In the genomic region with DNA sequence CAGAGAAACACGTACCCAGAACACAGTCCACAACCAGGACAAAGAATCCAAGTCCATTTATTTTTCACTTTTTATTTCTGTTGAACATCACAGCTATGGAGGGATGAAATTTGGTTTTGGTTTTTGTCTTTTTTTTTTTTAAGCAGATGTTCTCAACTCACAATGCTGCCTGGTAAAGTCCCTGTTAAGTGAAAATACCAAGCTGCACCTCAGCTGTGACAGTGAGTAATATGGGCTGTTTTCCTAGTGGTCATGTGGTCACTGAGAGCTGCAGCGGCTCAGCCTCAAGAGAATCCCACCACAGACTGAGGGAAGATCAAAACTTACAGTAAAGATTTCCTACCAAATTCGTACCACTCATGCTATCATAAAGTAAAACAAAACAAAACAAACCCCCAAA, we compare ENCODE assay signal across 19 mouse cellular contexts. TPM values are rescaled to one million over a fixed set of nuclear protein-coding genes. Genes with fewer than 3 reads are reported as not detected.
DNase-seq lines count a peak whose midpoint lies in the region; ATAC-seq and TF ChIP-seq lines count a peak whose summit lies in the region.
"Had no signal": no experiment of that assay in that cellular context is flagged by ENCODE, and none has a peak within 500 bp of the region (broad histone marks: within the 10 kb centered on the region; RNA-seq: fewer than 3 reads in every experiment).

No protein-coding gene starts in this region.

- no peak for TF ChIP-seq RAD21 in CH12.LX (IDR thresholded peaks at IDR 0.05; ENCODE audit: low read depth, low read length)

- in situ Hi-C loops in CH12.LX (cut with MboI; ENCODE audit: low pct_ligation_motif_present, low pct_unique_long_range_greater_than_20kb, low sequenced_read_pairs) (no loop called here), Patski (cut with MboI; ENCODE audit: low pct_unique_long_range_greater_than_20kb) (no loop called here)

- 84% methylated on average over 3 of the region's 3 CpGs for WGBS in liver, embryonic 12.5 days (ENCODE audit: insufficient replicate concordance)

- no peaks in the 10 kb centered on the region for H3K79me2 ChIP-seq in CH12.LX (replicated peaks; ENCODE audit: control insufficient read depth, extremely low read depth, insufficient read depth, poor library complexity, severe bottlenecking)

- H3K27me3 ChIP-seq in CH12.LX (replicated peaks): no peaks in the 10 kb centered on the region
- no peaks in the 10 kb centered on the region for H3K27me3 ChIP-seq in Patski
- no peaks in the 10 kb centered on the region for H3K27me3 ChIP-seq in liver, embryonic 12.5 days (replicated peaks)

- H3K4me1 ChIP-seq in CH12.LX (ENCODE audit: control insufficient read depth in 1 of 2, insufficient read depth in 2 of 2): peaks cover 9 to 33% of the 10 kb centered on the region in 2 experiments
- no peaks in the 10 kb centered on the region for H3K4me1 ChIP-seq in liver, embryonic 12.5 days

- no peaks in the 10 kb centered on the region for H3K9me3 ChIP-seq in CH12.LX (replicated peaks; ENCODE audit: low read length)
- H3K9me3 ChIP-seq in liver, embryonic 12.5 days (replicated peaks): no peaks in the 10 kb centered on the region
- H3K9me3 ChIP-seq: G1E had no signal

- TF ChIP-seq POLR2A in CH12.LX (IDR thresholded peaks at IDR 0.05; ENCODE audit: low read depth, low read length): no peak

- no peak overlapping the region for H3K4me3 ChIP-seq in CH12.LX (replicated peaks in 1 of 3; ENCODE audit: low read depth in 2 of 3, low read length in 2 of 3, poor library complexity in 1 of 3)
- no peak overlapping the region for H3K4me3 ChIP-seq in liver, embryonic 12.5 days

- dilution Hi-C loops in CH12.LX (cut with MboI; ENCODE audit: extremely low pct_ligation_motif_present, extremely low pct_unique_long_range_greater_than_20kb, low sequenced_read_pairs): no loop called here

- TF ChIP-seq CTCF in CH12.LX (conservative IDR thresholded peaks at IDR 0.05 in 1 of 2, IDR thresholded peaks at IDR 0.05 in 1 of 2; ENCODE audit: low read depth in 2 of 2, low read length in 2 of 2): no peak
- TF ChIP-seq CTCF in Patski (IDR thresholded peaks at IDR 0.05): no peak

- H3K36me3 ChIP-seq in CH12.LX (replicated peaks in 1 of 2; ENCODE audit: control insufficient read depth in 1 of 2, insufficient read depth in 1 of 2, low read length in 1 of 2): peaks cover 52 to 88% of the 10 kb centered on the region in 2 experiments
- peaks cover 100% of the 10 kb centered on the region for H3K36me3 ChIP-seq in liver, embryonic 12.5 days

- POLR2A ChIA-PET in Patski (lab: Charles Lee): no interaction called here

- TF ChIP-seq EP300 in CH12.LX (IDR thresholded peaks at IDR 0.05; ENCODE audit: low read length): peak; percentile 83

- no peak overlapping the region for H3K4me2 ChIP-seq in CH12.LX (ENCODE audit: insufficient read depth, low read depth, poor library complexity, severe bottlenecking)
- H3K4me2 ChIP-seq in liver, embryonic 12.5 days: no peak overlapping the region

- peak overlapping the region; percentile 33; the same call in 1 of the 2 replicates for H3K27ac ChIP-seq in CH12.LX (ENCODE audit: insufficient read depth, low read depth)
- H3K27ac ChIP-seq in liver, embryonic 12.5 days: no peak overlapping the region

- H3K9ac ChIP-seq in CH12.LX (ENCODE audit: insufficient read depth, low read depth): peak overlapping the region; percentile 8; the same call in 1 of the 2 replicates
- no peak overlapping the region for H3K9ac ChIP-seq in liver, embryonic 12.5 days

- CTCF ChIA-PET in Patski (lab: Charles Lee): interaction anchor here (1.1 kb wide), 1 partner anchor 14 kb away, joined by 4 read pairs; no protein-coding TSS in a partner anchor

- ATAC-seq in Patski: no peak
- ATAC-seq in liver, embryonic 12.5 days: no peak
- ATAC-seq: activated CD4-positive, CD25-positive, alpha-beta regulatory T cell, adult 4 months; CD4-positive, CD25-positive, alpha-beta regulatory T cell, adult 4 months had no signal

- peak; percentile 70 for DNase-seq in CH12.LX (ENCODE audit: extremely low read depth)
- DNase-seq in Patski (ENCODE audit: low read depth, low spot score): peak; percentile 38
- no peak for DNase-seq in adrenal gland, postnatal 14 days
- DNase-seq: adrenal gland, adult 2 months; adrenal gland, adult 8-10 months; adrenal gland, postnatal 10 days; adrenal gland, postnatal 25 days; adrenal gland, postnatal 36 days; B cell, adult 2 months; cerebellum, adult 11 months; cerebellum, adult 11-12 months; cerebellum, adult 18-20 months; cerebellum, adult 2 months; cerebellum, adult 8-10 months; cerebellum, adult 9-10 months had no signal

TF ChIP-seq in CH12.LX, 34 proteins besides CTCF, POLR2A, EP300 and RAD21:
- TF ChIP-seq SMC3 (IDR thresholded peaks at IDR 0.05; ENCODE audit: low read depth, low read length) (no peak), MXI1 (IDR thresholded peaks at IDR 0.05; ENCODE audit: low read depth, low read length) (no peak), NRF1 (IDR thresholded peaks at IDR 0.05; ENCODE audit: low read depth, low read length) (no peak), ZNF384 (IDR thresholded peaks at IDR 0.05; ENCODE audit: low read depth, low read length) (peak; percentile 92), ETS1 (conservative IDR thresholded peaks at IDR 0.05; ENCODE audit: low read depth, low read length) (peak; percentile 93), PAX5 (IDR thresholded peaks at IDR 0.05; ENCODE audit: low read length) (no peak), NELFE (IDR thresholded peaks at IDR 0.05; ENCODE audit: low read depth, low read length) (no peak), MAX (IDR thresholded peaks at IDR 0.05; ENCODE audit: low read length) (no peak), ELF1 (IDR thresholded peaks at IDR 0.05; ENCODE audit: low read depth, low read length) (no peak), JUN (IDR thresholded peaks at IDR 0.05; ENCODE audit: insufficient read depth, low read depth, low read length) (no peak), USF2 (conservative IDR thresholded peaks at IDR 0.05; ENCODE audit: low read depth, low read length) (0 out of 2 replicates have a peak, but pooled peaks have one; percentile 30), JUND (conservative IDR thresholded peaks at IDR 0.05; ENCODE audit: low read depth, low read length) (no peak), GABPA (IDR thresholded peaks at IDR 0.05; ENCODE audit: insufficient replicate concordance, low read depth, low read length) (no peak), TCF12 (IDR thresholded peaks at IDR 0.05; ENCODE audit: low read depth, low read length) (peak; percentile 79; the same call in 1 of the 2 replicates), USF1 (IDR thresholded peaks at IDR 0.05; ENCODE audit: low read depth, low read length) (peak; percentile 64), HCFC1 (IDR thresholded peaks at IDR 0.05; ENCODE audit: low read depth, low read length) (no peak), BHLHE40 (IDR thresholded peaks at IDR 0.05; ENCODE audit: low read depth, low read length) (peak; percentile 68), MEF2A (IDR thresholded peaks at IDR 0.05; ENCODE audit: borderline replicate concordance, low read depth, low read length) (peak; percentile 47; the same call in 1 of the 2 replicates), ZC3H11A (IDR thresholded peaks at IDR 0.05; ENCODE audit: low read depth, low read length) (no peak), MYC (IDR thresholded peaks at IDR 0.05; ENCODE audit: low read depth, low read length) (no peak), MAFK (IDR thresholded peaks at IDR 0.05; ENCODE audit: insufficient replicate concordance, low read length) (no peak), CHD2 (IDR thresholded peaks at IDR 0.05; ENCODE audit: low read length) (no peak), ZMIZ1 (IDR thresholded peaks at IDR 0.05; ENCODE audit: low read depth, low read length) (no peak), SIN3A (IDR thresholded peaks at IDR 0.05; ENCODE audit: low read length) (peak; percentile 72; the same call in 1 of the 2 replicates), IRF4 (IDR thresholded peaks at IDR 0.05; ENCODE audit: low read depth, low read length) (peak; percentile 83), TBP (conservative IDR thresholded peaks at IDR 0.05; ENCODE audit: low read depth, low read length) (no peak), POLR2AphosphoS2 (IDR thresholded peaks at IDR 0.05; ENCODE audit: low read depth, low read length) (no peak), ZKSCAN1 (IDR thresholded peaks at IDR 0.05; ENCODE audit: borderline replicate concordance, low read depth, low read length) (no peak), UBTF (IDR thresholded peaks at IDR 0.05; ENCODE audit: low read depth, low read length) (no peak), KAT2A (IDR thresholded peaks at IDR 0.05; ENCODE audit: insufficient replicate concordance, low read length) (no peak), RCOR1 (conservative IDR thresholded peaks at IDR 0.05; ENCODE audit: low read depth, low read length) (0 out of 2 replicates have a peak, but pooled peaks have one; percentile 25), MAZ (IDR thresholded peaks at IDR 0.05; ENCODE audit: low read depth, low read length) (no peak), CHD1 (IDR thresholded peaks at IDR 0.05; ENCODE audit: low read depth, low read length) (no peak), E2F4 (IDR thresholded peaks at IDR 0.05; ENCODE audit: insufficient replicate concordance, low read depth, low read length) (no peak)

RNA-seq across cellular contexts. Expression of a gene that starts 19.5 kb away (rescaled TPM):
- total RNA-seq in CH12.LX (2012; rRNA removed) (7.9 and 9.1 TPM in 2 replicates), CH12.LX (2014; rRNA removed) (6.3 and 6.4 TPM in 2 replicates)
- polyA plus RNA-seq in CH12.LX (2012; ENCODE audit: insufficient read length, low read depth) (6.8 and 7.3 TPM in 2 replicates), Patski (2021) (6.8 TPM)
- 9.7 and 11.5 TPM in 2 replicates for total RNA-seq in adrenal gland, postnatal 14 days (2021)
- 6.4 TPM in 2 replicates for polyA plus RNA-seq in liver, embryonic 12.5 days (2016; fragmentation: Nextera tagmentation; extraction: Ambion mirVana)
